Mouse (Mus musculus) NIH3T3 (cell line): ENCODE results near the gene Olfr917.

Experiments
- DNase-seq: peaks from one replicate; pipeline ENCODE4 v3.0.0-alpha.2; 2012; ENCODE audit warnings: low read depth

The Olfr917 gene

GRCm38 (mm10) chr9:38665742-38666141 lies at the start of gene Olfr917:
Gene Olfr917 (minus strand): TSS chr9:38665842.
- no peak for DNase-seq

GRCm38 (mm10) chr9:38674501-38674900 lies 8.9 kb upstream of the Olfr917 start, which contains the start of gene Olfr918:
Gene Olfr918 (minus strand): TSS chr9:38674601.
- no peak for DNase-seq

GRCm38 (mm10) chr9:38672887-38673286 lies 7.2 kb upstream of the Olfr917 start:
- no peak for DNase-seq

GRCm38 (mm10) chr9:38659775-38660174 lies 5.9 kb downstream of the Olfr917 start, which contains the start of gene Olfr916:
Gene Olfr916 (minus strand): TSS chr9:38659875.
- no peak for DNase-seq

GRCm38 (mm10) chr9:38632406-38632805 lies 33.2 kb downstream of the Olfr917 start:
- DNase-seq, result no peak
